Mouse (Mus musculus) megakaryocyte, embryonic 14.5 days (primary cell): ENCODE results near the gene Dennd5b.

ENCODE experiments used
- FLI1 ChIP-seq: IDR thresholded peaks from 2 replicates; pipeline ENCODE4 v1.6.1; 2012; ENCODE audit warnings: low read length, inconsistent platforms, mixed read lengths
- GATA1 ChIP-seq: IDR thresholded peaks from 3 replicates; pipeline ENCODE4 v1.6.1; 2012; ENCODE audit warnings: mixed read lengths, low read length, inconsistent platforms, borderline replicate concordance

DNA sequence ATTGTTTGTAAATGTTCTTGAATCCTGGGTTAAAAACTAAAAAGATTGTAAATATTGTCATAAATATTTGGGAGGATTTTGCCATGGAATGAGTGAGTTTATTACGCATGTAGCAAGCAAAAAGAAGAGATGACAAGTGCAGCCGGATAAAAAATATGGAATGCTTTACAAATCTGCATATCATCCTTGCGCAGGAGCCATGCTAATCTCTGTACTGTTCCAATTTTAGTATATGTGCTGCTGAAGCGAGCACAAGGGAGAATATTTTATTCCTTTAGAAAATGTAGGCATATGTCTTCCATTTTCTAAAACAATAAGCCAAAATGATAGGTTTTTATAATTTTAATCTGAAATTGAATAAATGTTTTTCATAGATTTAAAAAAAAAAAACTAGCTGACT is 27.6 kb downstream of the Dennd5b start:
- TF ChIP-seq GATA1 (no peak), FLI1 (no peak)
